Mouse (Mus musculus) retina, postnatal 7 days (tissue): ENCODE data around the gene Ap3m1.

Experiments
- DNase-seq: peaks from one replicate; pipeline ENCODE4 v3.0.0-alpha.2; 2012; ENCODE audit warnings: low read depth, low spot score

Ap3m1 gene

DNA sequence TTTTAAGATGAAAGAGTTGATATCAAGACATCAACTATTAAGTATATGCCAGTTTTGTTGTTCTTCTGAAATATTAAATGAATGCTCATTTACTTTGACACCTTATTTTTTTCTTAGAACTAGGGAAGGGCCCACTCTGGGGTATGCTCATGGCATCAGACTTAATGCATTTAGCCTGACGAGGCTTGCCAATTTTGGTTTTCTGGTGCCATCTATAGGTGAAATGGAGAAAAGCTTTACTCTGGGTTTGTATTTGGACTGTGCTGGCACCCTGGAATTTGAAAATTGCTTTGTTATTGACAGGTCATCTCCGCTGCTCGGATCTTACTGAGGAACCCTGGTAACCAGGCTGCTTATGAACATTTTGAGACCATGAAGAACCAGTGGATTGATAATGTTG is 33.3 kb downstream of the Ap3m1 start:
- peak; percentile 39 for DNase-seq

DNA sequence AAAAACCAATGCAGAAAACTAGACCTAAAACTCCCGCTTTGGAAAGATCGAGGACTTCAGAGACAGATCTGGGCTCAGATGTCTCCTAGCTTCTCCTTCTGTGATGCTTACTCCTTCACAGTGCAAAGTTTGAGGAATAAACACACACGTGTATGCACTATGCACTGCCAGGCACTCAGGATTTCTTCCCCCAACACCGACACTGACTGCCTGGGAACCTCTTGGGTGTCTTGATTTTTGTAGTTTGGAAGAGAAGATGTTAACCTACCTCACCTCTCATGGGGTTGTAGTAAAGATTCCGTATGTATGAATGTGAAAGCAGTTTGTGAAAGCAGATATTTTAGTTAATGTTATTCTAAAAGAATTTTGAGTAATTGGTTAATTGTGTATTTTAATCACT is 34.4 kb downstream of the Ap3m1 start:
- no peak for DNase-seq

DNA sequence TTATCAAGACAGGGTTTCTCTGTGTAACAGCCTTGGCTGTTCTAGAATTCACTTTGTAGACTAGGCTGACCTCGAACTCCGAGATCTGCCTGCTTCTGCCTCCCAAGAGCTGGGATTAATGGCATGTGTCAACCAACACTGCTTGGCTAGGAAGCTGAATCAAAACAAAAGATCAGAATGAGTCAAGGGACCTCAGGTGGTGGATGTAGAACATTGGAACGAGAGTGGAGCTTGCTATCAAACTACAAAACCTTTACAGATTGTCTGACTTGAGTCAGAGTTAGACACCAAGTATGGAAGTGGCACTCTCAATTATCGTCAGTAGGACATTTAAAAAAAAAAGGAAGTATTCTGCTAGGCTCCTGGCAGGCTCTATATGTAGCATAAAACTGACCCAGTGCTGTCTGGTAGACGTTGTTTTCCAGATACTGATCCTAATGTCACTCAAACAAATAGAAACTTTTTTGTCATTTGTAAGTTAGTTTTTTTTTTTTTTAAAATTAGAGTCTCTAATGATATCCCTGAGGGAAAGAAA is 38.4 kb downstream of the Ap3m1 start:
- DNase-seq, result no peak

DNA sequence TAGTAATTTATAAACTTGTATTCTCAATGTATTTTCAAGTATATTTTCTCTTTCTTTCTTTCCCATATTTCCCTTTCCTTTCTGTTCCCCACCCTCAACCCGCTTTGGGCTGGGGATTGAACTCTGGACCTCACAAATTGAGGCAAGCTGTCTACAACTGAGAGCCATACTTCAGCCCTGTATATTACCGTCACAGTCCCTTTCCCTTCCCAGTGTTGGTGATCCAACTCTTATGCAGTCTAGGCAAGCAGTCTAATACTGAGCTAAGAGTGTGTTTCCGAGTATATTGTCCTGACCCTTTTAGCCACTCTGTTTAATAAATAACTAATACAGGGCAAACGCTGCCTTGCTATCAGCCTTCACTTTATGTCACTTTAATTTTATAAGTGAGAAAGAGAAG is 52.7 kb downstream of the Ap3m1 start:
- no peak for DNase-seq

DNA sequence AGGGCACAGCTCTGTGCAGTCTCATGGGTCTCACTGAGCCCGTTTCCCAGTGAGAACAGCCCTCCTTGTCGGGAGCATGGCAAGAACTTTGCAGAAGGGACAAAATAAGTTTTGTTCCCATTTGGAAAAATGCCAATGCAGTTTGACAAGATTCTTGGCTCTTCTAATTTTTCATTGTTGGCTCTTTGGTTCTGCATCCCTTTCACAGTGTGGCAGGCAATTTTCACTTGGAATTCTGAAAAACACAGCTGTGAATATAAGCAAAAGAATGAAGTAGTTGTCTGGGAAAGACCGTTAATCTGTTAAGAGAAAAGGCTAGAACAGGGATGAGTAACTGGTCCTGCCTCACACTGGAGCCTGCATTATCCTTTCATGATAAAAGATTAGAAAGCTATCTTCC is 54.8 kb downstream of the Ap3m1 start:
- DNase-seq, result no peak

DNA sequence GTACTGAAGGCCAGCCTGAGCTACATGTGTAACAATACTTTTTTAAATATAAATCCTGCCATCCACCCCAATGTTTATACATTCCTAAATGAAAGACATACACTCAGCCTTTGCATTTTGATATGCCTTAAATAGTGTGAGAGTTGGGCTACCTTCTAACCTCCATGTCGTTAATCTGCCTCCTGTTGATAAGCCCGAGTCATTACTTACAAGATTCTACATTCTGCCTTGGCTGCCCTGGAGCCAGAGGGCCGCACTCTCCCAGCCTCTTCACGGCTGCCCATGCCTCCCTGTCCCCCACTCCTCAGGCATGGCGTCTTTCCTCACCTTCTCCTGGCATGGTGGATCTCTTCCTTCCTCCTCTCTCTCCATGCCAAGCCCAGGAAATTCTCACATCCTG is 55.9 kb downstream of the Ap3m1 start:
- DNase-seq, result no peak

DNA sequence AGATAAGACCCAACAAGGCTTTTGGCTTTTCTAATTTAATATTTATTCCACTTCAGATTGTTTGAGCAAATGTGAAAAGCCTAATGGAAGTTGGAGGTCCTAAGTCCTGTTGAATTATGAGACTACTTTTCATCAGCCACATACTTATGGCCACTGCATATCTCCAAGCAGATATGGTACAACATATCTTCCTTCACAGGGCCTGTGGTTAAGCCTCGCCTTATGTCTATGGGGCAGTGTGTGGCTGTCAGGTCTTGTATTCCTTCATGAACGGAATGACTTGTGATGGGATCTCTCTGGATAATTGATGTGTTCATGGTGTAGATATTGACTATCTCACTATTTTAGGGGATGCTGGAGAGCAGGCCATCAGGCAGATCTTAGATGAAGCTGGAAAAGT is 56.8 kb downstream of the Ap3m1 start:
- DNase-seq, result no peak

DNA sequence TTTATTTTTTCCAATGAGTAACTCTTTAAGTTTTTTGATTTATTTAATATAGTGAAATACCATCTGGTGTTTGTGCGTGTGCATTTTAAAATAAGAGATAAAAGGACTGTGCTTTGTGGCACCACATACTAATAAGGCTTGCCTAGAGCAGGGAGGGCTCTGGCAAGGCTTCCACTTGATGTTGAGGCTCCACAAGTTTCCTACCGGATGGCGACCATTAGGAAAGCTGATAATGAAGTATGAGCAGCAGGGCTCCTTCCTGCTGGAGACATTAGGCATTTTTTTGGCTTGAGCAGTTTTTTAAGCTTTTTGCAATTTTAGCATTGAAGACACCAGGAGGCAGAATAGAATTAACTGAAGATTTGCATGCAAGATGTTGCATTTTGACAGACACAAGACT is 57.8 kb downstream of the Ap3m1 start:
- DNase-seq, result no peak

DNA sequence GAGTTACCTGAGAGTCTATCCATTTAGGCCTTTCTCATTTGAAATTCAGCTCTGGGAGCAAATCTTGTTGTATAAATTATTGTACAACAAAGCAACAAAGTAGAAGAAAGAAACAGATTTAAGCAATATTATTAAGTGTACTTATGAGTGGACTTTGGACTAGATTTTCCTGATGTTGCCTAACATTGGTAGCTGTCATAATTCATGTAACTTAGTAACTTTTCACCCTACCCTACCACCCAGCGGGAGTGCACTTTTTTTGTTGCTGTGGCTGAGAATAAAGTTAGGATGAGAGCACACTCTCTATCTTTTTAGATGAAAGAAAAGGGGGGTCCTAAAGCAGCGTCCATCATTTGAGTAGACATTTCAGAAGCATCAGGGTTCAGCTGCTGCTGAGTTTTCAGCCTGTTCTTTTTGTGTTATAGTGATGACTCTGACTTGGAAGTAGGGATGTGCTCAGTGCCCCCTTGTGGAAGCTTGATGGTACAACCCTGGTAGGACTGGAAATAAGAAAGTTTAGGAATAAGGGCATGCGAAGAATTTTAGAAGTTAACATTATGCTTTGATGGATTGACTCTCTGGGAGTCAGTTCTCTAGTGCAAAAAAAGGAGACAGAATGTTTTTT is 59.1 kb downstream of the Ap3m1 start:
- DNase-seq, result peak; percentile 24

DNA sequence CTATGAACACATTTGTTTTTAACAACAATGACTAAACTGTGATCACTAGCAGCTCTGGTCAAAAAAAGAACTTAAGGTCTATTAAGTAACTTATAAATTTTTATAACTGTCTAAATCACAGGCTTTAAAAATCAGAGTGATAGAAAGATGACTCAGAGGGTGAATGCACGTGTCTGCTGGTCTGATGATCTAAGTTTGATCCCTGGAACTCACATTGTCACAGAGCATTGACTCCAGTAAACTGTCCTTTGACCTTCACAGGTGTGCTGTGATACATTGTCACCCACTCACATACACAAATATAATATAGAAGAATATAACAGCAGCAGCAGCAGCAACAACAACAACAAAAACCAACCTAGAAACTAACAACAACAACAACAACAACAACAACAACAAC is 60.8 kb downstream of the Ap3m1 start:
- no peak for DNase-seq

DNA sequence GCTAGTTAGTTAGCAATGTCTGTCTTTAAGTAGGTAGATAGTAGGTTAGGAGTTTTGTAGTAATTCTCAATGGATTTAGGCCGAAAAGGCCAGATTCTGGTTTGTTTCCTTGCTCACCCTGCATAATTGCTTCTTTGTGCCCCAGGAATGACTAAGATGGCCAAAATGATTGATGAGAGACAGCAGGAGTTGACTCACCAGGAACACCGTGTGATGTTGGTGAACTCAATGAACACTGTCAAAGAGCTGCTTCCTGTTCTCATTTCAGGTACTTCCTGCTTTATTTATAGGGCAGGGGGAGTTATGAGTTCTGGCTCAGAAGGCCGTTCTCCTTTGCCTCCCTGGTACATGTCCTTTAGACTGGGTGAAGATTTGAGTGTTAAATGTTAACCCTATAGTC is 66.8 kb downstream of the Ap3m1 start:
- no peak for DNase-seq

DNA sequence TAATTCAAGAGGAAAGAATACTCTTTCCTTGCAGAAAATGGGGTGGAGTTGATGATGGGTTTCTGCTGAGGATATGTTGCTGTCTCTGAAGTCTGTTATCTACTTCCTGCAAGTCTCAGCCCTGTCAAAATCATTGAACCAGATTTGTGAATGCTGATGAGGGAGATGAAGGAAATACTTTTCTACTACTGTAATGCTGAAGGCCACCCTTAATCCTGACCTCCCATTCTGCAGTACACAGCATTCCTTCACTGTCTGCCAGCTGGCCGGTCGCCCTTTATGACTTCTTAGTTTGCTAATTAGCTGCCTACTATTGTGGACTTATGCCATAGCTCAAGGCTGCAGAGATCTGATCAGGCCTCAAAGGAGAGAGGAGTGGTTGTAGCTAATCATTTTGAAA is 68.5 kb downstream of the Ap3m1 start:
- DNase-seq, result no peak
